Mouse (Mus musculus) embryonic facial prominence, embryonic 11.5 days (tissue): ENCODE results near the gene 4930558K02Rik. TPM values are rescaled to one million over a fixed set of nuclear protein-coding genes. Genes with fewer than 3 reads are reported as not detected.

Experiments used
- ATAC-seq: fragments of 200-750 bp; cut with Nextera tagmentation; replicated peaks from 2 replicates; pipeline ENCODE4 v1.8.0; 2017; ENCODE audit warnings: low read depth; ENCODE audit not compliant: insufficient number of reproducible peaks, low FRiP score, low TSS enrichment
- DNase-seq: peaks from one replicate; pipeline ENCODE4 v3.0.0-alpha.2; 2015; ENCODE audit warnings: low spot score
- H3K27ac ChIP-seq: fragments of 300-500 bp; sonication (generic); replicated peaks from 2 replicates; pipeline ENCODE4 v1.5.1; 2014; ENCODE audit warnings: mild to moderate bottlenecking, low read depth, low read length, control low read depth
- H3K27me3 ChIP-seq: fragments of 300-500 bp; sonication (generic); 2 replicates; pipeline ENCODE4 v1.6.1; 2014; ENCODE audit warnings: mild to moderate bottlenecking, low read length, moderate library complexity, mixed read lengths; ENCODE audit not compliant: control insufficient read depth, insufficient read depth
- H3K36me3 ChIP-seq: fragments of 300-500 bp; sonication (generic); replicated peaks from 2 replicates; pipeline ENCODE4 v1.6.1; 2014; ENCODE audit warnings: low read depth, mild to moderate bottlenecking, low read length, moderate library complexity, mixed read lengths; ENCODE audit not compliant: control insufficient read depth, insufficient read depth
- H3K4me1 ChIP-seq: fragments of 300-500 bp; sonication (generic); 2 replicates; pipeline ENCODE4 v1.6.1; 2014; ENCODE audit warnings: low read length, mixed read lengths; ENCODE audit not compliant: control insufficient read depth, insufficient read depth
- H3K4me2 ChIP-seq: fragments of 300-500 bp; sonication (generic); 2 replicates; pipeline ENCODE4 v1.6.1; 2014; ENCODE audit warnings: low read depth, mild to moderate bottlenecking, control low read depth, low read length, moderate library complexity
- H3K4me3 ChIP-seq: fragments of 300-500 bp; sonication (generic); 2 replicates; pipeline ENCODE4 v1.5.1; 2014; ENCODE audit warnings: low read depth, low read length, control low read depth
- H3K9ac ChIP-seq: fragments of 300-500 bp; sonication (generic); replicated peaks from 2 replicates; pipeline ENCODE4 v1.6.1; 2014; ENCODE audit warnings: mild to moderate bottlenecking, control low read depth, low read length
- H3K9me3 ChIP-seq: fragments of 300-500 bp; sonication (generic); replicated peaks from 2 replicates; pipeline ENCODE4 v1.6.1; 2016; ENCODE audit warnings: mild to moderate bottlenecking, low read length, inconsistent platforms, mixed read lengths; ENCODE audit not compliant: control insufficient read depth
- WGBS: fragments of 180-500 bp; shearing (Covaris S2); extraction: QIAGEN DNeasy Blood & Tissue Kit; methylation state at CpG from one replicate; pipeline ENCODE4 v1.1.7; 2014; 5-methylcytosine and 5-hydroxymethylcytosine counted together
- polyA plus RNA-seq: library from polyadenylated mRNA; unstranded; fragments of >200 nt; fragmentation: Nextera tagmentation; extraction: Ambion mirVana; gene quantifications from 2 replicates; pipeline ENCODE4 v1.2.1, GENCODE M21; 2014

Gene 4930558K02Rik
- polyA plus RNA-seq, 1 experiment from 2014 or later = not detected

DNA sequence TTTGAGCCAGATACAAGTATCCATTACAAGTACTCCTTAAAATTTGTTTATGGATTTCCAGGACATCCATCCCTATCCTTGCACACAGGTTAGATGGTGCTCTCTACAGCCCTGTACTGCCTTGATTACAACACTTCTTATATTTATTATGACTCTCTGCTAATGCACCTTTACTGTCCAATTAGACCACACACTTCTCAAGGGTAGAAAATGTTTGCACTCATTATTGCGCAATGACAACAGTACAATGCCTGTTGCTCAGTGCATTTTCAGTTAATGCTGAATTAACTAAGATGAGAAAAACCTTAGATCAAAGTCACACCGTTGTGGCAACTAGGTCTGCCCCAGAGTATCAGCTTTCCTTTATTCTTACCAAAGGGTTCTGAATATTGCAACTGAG, 51.5 kb downstream of the 4930558K02Rik start:
- Histone ChIP-seq H3K4me1 (no peaks in the 10 kb centered on the region), H3K9me3 (no peaks in the 10 kb centered on the region), H3K4me2 (no peak overlapping the region), H3K4me3 (no peak overlapping the region), H3K36me3 (no peaks in the 10 kb centered on the region), H3K9ac (no peak overlapping the region), H3K27ac (no peak overlapping the region), H3K27me3 (no peaks in the 10 kb centered on the region)
- 86% methylated on average over 2 of the region's 2 CpGs for WGBS
- ATAC-seq = no peak
- DNase-seq = no peak

DNA sequence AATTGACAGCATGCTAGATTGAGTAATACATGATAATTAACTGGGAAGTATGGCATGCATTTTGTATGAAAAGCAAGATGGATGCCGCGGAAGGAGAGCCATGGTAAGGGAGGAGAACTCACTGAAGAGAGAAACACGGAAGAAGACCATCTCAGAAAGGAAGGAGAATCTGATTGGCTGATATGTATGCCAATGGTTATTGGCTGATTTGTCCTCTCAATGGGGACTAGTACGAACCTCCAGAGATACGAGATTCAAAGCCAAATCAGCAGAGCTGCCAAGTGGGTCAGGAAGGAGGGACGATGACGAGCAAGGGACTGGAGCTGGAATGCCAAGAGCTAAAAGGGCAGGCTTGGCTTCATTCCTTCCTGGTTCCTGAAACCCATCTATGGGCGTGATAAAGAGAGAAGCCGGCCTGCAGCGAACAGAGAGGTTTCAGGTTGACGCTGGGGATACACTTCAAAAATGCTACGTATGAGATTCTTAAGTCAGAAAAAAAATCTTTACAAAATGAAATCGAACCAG, 54.1 kb downstream of the 4930558K02Rik start:
- Histone ChIP-seq H3K27ac (no peak overlapping the region), H3K4me2 (no peak overlapping the region), H3K4me1 (no peaks in the 10 kb centered on the region), H3K9me3 (no peaks in the 10 kb centered on the region), H3K9ac (no peak overlapping the region), H3K27me3 (no peaks in the 10 kb centered on the region), H3K36me3 (no peaks in the 10 kb centered on the region), H3K4me3 (no peak overlapping the region)
- DNase-seq = no peak
- no peak for ATAC-seq
- 84% methylated on average over 13 of the region's 13 CpGs for WGBS

GRCm38 (mm10) chr1:161924321-161924720, 55.1 kb downstream of the 4930558K02Rik start:
- no peak overlapping the region for H3K4me2 ChIP-seq
- DNase-seq (no peak), ATAC-seq (no peak)
- no peak overlapping the region for H3K4me3 ChIP-seq
- WGBS = 76% methylated on average over 3 of the region's 3 CpGs
- H3K9ac ChIP-seq = no peak overlapping the region
- no peaks in the 10 kb centered on the region for H3K9me3 ChIP-seq
- no peaks in the 10 kb centered on the region for H3K27me3 ChIP-seq
- no peak overlapping the region for H3K27ac ChIP-seq
- no peaks in the 10 kb centered on the region for H3K36me3 ChIP-seq
- H3K4me1 ChIP-seq = no peaks in the 10 kb centered on the region

- no peaks in the 10 kb centered on the region for H3K27me3 ChIP-seq
- no peak overlapping the region for H3K4me2 ChIP-seq
- 82% methylated on average over 6 of the region's 6 CpGs for WGBS
- no peaks in the 10 kb centered on the region for H3K36me3 ChIP-seq
- H3K4me3 ChIP-seq = no peak overlapping the region
- H3K9ac ChIP-seq = no peak overlapping the region
- H3K9me3 ChIP-seq = no peaks in the 10 kb centered on the region
- DNase-seq = no peak
- no peak for ATAC-seq
- no peaks in the 10 kb centered on the region for H3K4me1 ChIP-seq
- no peak overlapping the region for H3K27ac ChIP-seq
Observed at GRCm38 (mm10) chr1:161921928-161922327, 57.5 kb downstream of the 4930558K02Rik start.

- Histone ChIP-seq H3K27me3 (no peaks in the 10 kb centered on the region), H3K4me3 (no peak overlapping the region), H3K27ac (no peak overlapping the region), H3K4me2 (no peak overlapping the region), H3K9me3 (no peaks in the 10 kb centered on the region), H3K9ac (no peak overlapping the region), H3K36me3 (no peaks in the 10 kb centered on the region), H3K4me1 (no peaks in the 10 kb centered on the region)
- ATAC-seq (no peak), DNase-seq (no peak)
- 79% methylated on average over 9 of the region's 9 CpGs for WGBS
Observed at GRCm38 (mm10) chr1:161920475-161921454, 58.7 kb downstream of the 4930558K02Rik start.

GRCm38 (mm10) chr1:161919594-161919993, 59.8 kb downstream of the 4930558K02Rik start:
- H3K9ac ChIP-seq = no peak overlapping the region
- 94% methylated on average over 2 of the region's 2 CpGs for WGBS
- no peak overlapping the region for H3K27ac ChIP-seq
- H3K36me3 ChIP-seq = no peaks in the 10 kb centered on the region
- H3K4me2 ChIP-seq = no peak overlapping the region
- no peak for ATAC-seq
- H3K4me1 ChIP-seq = no peaks in the 10 kb centered on the region
- no peak overlapping the region for H3K4me3 ChIP-seq
- DNase-seq = no peak
- no peaks in the 10 kb centered on the region for H3K9me3 ChIP-seq
- no peaks in the 10 kb centered on the region for H3K27me3 ChIP-seq

DNA sequence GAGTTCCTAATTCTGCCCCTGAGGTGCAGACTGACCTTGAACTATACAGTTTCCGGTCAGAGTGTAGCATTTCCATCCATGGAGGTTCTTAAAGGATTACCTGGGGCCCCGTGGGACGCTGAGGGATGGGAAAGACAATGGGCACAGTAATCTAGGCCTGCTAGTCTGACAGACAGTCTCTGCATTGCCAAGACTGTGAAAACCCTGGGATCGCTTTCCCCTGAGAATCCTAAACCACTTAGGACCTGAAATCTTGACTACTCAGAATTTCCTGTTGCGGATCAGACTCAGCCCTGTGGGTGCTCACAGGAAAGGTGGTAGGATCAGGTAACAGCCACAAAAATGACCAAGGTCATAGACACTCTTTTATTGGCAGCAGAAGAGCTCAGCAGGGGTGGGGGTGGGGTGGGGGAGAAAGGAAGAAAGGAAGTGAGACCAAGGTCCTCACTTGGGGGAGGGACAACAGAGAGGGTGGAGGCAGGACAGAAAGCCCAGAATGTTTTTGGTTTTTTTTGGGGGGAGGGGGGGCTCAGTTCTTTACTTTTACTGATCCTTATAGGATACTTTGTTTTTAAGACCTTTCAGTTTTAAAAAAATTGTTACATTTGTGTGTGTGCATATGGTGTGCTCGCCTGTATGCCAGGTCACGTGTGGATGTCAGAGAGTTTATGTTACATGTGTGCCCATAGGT, 60.6 kb downstream of the 4930558K02Rik start:
- Histone ChIP-seq H3K9ac (no peak overlapping the region), H3K9me3 (no peaks in the 10 kb centered on the region), H3K4me1 (no peaks in the 10 kb centered on the region), H3K4me3 (no peak overlapping the region), H3K4me2 (no peak overlapping the region), H3K27me3 (no peaks in the 10 kb centered on the region), H3K27ac (no peak overlapping the region), H3K36me3 (no peaks in the 10 kb centered on the region)
- ATAC-seq (0 out of 2 replicates have a peak, but pooled peaks have one; percentile 29), DNase-seq (peak; percentile 52)
- whole genome bisulfite sequencing = 37% methylated on average over 7 of the region's 7 CpGs
